Mouse (Mus musculus) liver, adult 2 months (tissue): ENCODE results near the gene Spc24.

Experiments
- CTCF ChIP-seq: fragments of 200-500 bp; IDR thresholded peaks from 2 replicates; pipeline ENCODE4 v1.5.1; 2011; ENCODE audit warnings: low read depth, low read length, control low read depth
- POLR2A ChIP-seq: fragments of 200-500 bp; IDR thresholded peaks from 2 replicates; pipeline ENCODE4 v1.6.1; 2011; ENCODE audit warnings: low read length, control low read depth; ENCODE audit not compliant: insufficient read depth; ENCODE audit errors: extremely low read depth

DNA sequence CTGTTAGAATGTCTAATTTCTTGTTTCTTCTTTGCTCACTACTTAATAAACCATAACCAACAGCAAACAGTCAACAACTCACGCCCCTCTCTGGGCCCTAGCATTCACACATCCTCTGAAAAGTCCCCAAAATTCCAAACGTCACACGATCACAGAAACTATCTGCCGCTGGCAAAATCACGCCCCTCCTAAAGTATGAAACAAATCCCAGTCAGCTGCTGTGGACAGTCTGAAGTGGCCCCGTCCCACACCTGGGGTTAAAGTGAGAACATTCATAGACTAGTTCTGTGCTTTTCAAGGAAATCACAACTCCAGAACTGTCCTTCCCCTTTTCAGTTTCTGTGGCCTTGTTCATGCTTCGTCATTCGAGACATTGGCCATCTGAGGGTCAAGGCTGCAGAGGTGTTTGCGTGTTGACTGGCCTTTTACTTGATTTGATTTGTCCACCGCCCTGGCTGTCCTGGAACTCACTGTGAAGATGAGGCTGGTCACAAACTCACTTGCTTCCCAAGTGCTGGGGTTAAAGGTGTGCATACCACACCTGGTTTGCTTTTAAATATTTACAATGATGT is 31.8 kb downstream of the Spc24 start:
- no peak for TF ChIP-seq CTCF
- TF ChIP-seq POLR2A: no peak
